Mouse (Mus musculus) thymus, adult 18-20 months (tissue): ENCODE data around the gene Sema4b.
A peak's percentile ranks its signal among the peaks of the same experiment; 100 is the strongest.

Experiments used
- DNase-seq, 2 experiments: peaks; one replicate each; pipeline ENCODE4 v3.0.0; 2022; ENCODE audit warnings: mixed read lengths in 2 of 2

Sema4b gene

DNA sequence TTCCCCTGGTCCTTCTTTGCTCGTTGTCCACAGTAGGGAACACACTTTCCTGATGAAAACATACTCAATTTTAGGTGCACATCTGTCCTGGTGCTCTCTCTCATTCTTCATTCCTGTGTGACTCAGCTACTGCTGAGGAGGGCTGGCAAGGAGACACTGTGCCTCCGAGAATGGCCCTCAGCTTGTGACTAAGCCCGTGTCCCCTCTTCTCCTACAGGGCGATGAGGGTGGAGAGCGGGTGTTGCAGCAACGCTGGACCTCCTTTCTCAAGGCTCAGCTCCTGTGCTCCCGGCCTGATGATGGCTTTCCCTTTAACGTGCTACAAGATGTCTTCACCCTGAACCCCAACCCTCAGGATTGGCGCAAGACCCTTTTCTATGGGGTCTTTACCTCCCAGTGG is 32.0 kb downstream of the Sema4b start:
- no peak for DNase-seq

DNA sequence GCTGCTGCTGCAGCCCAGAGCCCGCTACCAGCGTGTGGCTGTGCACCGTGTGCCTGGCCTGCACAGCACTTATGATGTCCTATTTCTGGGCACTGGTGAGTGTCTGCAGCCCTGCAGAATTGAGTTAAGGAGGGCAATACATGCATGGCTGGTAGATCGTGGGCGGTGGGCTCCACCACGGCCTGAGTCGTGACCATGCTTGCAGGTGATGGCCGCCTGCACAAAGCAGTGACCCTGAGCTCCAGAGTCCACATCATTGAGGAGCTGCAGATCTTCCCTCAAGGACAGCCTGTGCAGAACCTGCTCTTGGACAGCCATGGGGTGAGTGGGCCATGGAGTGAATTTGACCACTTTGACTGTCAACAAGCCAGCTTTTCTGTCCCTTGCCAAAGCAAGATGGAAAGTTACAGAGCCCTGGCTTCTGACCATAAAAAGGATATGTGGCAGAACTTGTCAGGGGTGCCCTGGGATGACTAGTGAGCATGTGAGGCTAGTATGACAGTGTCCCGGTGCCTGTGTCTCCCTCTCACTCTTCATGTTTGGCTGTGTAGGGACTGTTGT is 33.7 kb downstream of the Sema4b start:
- no peak for DNase-seq

DNA sequence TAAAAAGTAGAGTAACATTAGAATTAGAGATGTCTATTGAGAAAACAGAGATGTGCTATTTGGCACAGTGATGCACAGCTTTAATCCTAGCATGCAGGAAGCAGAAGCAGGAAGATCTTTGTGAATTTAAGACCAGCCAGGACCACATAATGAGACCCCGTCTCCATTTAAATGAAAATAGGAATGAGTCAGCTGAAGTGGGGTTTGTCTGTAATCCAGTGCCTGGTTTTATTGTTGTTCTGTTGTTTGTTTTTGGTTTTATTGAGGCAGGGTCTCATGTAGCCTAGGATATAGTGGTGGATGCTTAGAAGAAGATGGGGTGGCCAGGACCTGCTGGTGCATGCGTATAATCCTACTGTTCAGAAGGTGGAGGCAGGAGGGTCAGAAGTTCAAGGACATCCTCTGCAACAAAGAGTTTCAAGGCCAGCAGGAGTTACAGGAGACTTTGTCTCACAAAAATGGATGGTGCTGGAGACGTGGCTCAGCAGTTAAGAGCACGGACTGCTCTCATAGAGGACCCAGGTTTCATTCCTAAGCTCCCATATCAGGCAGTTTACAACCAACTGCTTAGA is 34.6 kb downstream of the Sema4b start:
- no peak for DNase-seq

DNA sequence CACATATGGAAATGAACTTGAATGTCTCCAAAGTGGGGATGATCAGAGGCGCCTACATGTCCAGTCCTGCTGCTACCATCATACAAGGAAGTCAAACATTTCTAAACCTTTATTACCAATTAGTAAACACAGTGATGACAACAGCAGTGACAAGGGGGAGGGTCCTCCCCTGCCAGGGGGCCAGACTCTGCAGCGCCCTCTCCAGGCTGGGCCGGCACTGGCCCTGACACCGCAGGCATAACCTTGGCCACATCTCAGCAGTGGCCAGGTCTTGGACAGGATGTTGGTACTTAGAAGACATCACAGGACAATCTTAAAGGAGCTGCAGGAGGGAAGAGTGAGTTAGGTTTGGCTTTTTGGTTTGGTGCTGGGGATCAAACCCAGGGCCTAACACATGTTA is 40.4 kb downstream of the Sema4b start:
- DNase-seq, result no peak

DNA sequence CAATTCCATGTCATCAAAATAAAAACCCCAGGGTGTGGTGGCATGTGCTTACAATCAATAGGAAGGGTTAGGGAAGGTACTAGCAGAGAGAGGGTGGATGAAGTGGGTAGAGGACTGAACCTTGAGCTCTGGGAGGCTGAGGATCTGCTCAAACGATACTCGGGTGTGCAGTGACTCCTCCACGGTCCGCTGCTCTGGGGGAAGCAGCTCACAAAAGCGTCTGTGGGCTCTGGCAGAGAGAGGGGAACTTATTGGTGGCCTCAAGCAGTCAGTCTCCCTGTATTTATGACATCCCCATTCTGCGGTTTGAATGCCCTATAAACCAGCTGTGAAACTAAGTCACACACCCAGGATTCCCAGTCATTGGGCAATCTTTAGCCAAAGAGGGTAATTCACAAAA is 43.6 kb downstream of the Sema4b start:
- DNase-seq, result no peak

DNA sequence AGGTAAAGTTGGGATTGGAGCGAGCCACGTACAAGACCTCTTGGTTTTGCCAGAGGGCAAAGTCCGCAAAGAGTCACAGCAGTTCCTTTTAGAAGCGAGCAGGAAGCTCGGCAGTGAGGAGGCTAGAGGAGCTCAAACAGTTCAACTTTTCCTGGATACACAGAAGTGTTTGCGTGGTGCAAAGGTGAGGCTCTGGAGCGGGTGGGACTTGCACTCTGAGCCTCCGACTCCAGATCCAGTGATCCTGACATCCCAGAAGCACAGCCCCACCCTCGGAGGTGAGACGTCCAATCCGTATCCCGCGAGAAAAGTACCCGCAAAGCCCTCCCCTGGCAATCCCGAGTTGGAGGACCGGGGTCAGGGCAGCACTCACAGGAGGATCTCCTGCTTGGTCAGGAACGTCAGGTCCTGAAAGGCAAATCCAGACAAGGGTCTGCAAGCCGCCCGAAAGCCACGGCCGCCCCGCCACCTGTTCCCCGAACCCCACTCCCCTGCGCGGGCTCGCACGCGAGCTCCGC is 45.4 kb downstream of the Sema4b start:
- DNase-seq, result no peak

DNA sequence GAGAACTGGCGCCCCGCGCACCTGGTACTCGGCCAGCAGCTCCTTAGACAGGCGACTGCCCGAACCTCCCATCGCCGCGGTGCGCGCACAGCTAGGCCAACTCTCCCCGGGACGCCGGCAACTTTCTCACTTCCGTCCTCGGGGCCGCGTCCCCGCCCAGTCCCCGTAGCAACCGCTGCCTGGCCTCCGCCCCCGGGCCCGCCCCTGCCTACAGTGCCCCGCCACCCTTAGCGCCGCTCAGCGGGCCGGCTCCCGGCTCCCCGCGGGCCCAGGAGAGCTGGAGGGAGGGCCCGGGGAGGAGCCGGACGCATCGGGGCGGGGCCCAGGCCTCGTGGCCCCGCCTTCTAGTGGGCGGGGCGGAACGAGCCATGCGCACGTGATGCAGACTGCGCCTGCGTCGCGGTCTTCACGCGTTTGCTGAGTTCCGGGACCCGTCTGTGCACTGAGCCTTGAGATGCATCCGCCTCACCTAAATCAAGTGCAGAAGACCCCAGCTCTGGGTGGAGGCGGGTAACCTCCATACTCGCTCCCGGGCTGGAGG is 45.9 kb downstream of the Sema4b start, which contains the start of the genes Cib1 and Gdpgp1:
Gene Cib1 (minus strand): TSS at position 325 of the 541 bp plus-strand sequence.
Gene Gdpgp1 (plus strand): TSS at position 377 of the 541 bp plus-strand sequence.
- DNase-seq, result peak; percentile 96 to 97

DNA sequence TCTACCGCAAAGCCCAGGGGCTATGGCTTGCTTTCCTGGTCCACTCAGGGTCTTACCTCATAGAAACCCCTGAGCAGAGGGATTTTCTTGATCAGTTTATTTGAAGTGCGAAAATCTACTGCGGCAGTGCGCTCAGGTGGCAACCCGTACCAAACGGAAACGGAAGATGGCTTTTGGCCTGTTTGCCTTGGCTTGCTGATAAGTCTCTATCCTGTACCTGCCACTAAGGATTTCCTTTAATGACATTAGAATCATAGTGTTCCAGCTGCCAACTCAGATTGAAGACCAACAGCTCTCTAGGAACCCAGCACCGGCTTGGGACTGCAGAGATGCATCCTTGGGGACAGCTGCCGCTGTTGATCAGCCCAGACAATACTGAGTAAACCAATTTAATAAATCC is 47.2 kb downstream of the Sema4b start:
- no peak for DNase-seq

DNA sequence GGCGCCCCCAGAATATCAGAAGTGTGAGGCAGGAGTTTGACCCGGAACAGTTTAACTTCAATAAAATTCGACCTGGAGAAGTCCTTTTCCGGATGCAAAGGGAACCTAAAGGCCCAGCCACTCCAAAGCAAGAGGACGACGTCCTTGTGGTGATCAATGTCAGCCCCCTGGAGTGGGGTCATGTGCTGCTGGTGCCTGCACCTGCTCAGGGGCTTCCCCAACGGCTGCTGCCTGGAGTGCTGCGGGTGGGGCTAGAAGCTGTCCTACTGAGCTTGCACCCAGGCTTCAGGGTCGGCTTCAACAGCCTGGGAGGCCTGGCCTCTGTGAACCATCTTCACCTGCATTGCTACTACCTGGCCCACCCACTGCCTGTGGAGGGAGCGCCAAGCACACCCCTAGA is 51.9 kb downstream of the Sema4b start:
- no peak for DNase-seq

DNA sequence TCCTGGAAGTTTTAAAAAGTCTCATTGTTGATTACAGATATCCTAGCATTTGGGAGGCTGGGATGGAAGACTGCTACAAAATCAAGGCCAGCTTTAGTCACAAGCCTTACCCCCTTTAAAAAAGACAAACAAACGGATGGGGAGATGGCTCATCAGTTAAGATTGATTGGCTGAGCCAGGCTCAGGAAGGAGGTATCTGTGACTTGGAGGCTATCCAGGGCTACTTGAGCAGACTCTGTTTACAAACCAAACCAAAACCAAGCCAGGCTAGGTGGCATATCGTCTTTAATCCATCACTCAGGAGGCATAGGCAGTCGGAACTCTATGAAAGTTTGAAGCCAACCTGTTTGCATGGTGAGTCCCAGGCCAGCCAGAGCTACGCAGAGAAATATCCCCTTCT is 55.0 kb downstream of the Sema4b start:
- no peak for DNase-seq

DNA sequence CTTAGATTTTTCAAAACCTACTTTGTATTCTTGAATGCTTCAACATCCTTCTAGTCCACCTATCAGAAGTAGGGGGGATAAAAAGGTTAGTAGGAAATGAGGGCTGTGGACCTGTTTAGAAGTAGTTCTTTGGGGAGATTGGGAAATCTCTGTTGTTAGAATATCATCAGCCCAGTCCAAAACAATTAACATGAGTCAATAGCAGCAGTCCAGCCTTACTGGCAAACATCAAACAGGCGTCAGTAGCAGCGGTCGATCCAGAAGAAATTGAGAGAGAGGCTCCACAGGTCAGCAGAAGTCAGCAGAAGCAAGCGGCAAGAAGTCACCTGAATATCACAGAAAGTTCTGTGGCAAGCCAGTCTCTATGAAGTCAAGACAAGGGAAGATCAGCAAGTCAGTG is 58.2 kb downstream of the Sema4b start:
- no peak for DNase-seq

DNA sequence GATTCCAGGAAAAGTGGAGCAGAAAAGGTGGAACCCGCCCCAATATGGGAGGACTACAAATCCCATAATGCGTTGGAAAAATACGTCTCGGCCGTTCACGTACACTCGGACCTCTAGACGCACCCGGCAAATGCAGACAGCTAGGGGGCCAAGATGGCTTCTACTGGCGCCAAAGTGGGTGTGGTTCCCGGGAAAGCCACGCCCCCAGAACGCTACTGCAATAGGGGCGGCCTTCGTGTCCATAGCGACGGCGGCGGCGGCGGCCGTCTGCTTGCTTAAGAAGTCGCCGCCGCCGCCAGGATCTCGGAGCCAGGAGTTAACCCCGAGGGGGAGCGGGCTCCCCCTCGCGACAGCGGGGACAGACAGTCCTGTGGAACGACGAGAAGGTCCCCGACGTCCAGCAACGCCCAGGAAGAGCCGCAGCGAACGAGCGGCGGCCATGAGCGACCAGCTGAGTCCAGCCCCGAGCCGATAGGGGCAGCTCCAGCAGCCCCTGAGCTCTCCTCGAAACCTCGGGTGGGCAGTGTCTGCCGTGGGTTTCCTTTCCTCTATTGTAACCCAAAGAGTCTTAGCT is 59.6 kb downstream of the Sema4b start, which contains the start of gene Ttll13:
Gene Ttll13 (plus strand): TSS at position 229 of the 574 bp plus-strand sequence.
- DNase-seq, result peak; percentile 94 to 95

DNA sequence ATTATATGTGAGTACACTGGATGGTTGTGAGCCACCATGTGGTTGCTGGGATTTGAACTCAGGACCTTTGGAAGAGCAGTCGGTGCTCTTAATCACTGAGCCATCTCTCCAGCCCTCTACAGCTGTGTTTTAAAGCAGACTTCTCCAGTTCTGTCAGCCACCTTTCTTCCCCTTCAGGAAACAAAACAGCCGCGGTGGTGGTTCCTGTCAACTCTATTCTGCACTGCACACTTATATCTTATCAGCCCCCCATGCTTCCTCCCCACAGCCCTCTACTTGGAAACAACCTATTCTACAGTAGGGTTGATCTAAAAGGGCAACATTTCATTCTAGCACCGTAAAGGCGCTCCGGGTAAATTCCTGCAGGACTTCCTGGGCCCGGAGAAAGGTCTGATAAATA is 60.2 kb downstream of the Sema4b start:
- no peak for DNase-seq

DNA sequence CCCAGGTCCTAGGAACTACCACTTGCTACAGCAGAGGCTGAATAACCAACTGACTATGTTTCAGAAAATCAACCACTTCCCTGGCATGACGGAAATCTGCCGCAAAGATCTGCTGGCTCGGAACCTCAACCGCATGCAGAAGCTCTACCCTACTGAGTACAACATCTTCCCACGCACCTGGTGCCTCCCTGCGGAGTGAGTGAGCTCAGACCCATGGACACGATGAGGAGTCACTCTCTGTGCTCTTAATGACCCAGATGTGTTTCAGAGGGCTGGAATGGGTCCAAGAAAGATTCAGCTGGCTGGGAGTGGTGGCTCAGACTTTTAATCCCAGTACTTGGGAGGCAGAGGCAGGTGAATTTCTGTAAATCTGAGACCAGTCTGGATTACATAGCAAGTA is 65.8 kb downstream of the Sema4b start:
- DNase-seq, result no peak

DNA sequence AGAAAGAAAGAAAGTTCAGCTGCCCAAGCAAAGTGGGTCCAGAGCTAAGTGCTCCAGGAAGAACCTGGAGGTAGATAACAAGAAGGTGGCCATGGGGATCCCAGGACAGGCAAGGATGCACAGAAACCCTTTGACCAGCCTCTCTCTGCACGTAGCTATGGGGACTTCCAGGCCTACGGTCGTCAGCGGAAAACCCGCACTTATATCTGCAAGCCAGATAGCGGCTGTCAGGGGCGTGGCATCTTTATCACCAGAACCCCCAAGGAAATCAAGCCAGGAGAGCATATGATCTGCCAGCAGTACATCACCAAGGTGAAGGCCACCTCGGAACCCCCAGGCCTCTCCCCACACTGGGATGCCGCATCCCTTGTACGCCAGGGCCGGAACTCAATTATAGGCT is 66.2 kb downstream of the Sema4b start:
- DNase-seq, result no peak

DNA sequence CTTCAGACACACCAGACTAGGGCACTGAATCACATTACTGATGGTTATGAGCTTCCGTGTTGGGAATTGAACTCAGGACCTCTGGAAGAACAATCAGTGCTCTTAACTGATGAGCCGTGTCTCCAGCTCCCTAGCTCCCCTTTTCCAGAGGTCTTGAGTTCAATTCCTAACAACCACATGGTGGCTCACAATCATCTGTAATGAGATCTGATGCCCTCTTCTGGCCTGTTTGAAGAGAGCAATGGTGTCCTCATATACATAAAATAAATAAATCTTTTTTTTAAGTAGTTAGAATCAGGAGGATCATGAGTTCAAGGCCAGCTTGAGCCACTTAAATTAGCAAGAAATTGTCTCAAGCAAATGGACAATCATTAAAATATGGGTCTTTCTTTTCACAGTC is 69.3 kb downstream of the Sema4b start:
- no peak for DNase-seq

DNA sequence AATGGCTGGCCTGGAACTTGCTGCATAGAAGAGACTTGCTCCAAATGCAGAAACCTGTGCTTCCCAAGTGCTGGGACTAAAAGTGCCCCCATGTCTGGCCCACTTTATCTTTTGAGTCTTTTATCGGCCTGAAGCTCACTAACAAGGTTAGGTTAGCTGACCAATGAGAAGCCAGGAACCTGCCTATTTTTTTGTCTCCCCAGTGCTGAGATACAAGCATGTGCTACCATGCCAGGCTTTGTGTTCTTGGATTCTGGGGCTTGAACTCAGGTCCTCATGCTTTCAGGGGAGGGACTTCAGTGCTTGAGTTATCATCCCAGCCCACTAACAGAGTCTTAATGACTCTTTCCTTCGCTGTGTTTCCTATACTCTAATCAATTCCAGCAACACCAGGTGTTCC is 71.1 kb downstream of the Sema4b start:
- no peak for DNase-seq

DNA sequence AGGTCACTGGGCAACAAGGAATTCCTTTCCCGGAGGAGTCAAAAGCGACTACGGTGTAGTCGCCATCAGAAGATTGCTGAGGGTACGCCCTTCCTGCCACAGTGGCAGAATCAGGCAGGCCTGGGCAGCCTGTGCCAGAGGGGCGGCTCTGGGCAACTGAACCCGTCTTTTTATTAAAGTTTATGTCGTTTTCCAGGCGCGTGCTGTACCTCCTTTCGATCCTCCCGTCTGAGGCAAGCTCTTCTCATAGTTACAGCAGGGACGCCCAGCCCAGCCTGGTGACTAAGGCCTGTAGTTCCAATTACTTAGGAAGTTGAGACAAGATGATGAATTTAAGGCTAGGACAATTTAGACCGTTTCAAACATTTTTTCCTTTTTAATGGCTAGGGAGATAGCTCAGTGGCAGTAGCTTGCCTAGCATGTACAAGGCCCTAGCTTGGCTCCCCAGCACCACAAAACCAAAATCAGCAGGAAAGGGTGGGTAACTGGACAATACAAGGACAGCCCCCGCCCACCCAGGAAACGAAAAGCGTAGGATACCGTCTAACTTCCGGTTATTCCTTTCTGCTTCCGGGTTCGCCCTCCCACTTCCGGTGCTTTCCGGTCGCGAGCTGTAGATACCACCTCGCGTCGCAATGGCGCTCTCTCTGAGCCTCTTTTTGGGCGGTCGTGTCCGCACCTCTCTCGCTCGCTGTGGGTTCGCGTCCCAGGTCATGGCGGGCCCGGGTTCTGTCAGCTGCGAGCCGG is 74.2 kb downstream of the Sema4b start, which contains the start of gene Ngrn:
Gene Ngrn (plus strand): TSS at position 591 of the 747 bp plus-strand sequence.
- DNase-seq, result peak; percentile 59 to 78

DNA sequence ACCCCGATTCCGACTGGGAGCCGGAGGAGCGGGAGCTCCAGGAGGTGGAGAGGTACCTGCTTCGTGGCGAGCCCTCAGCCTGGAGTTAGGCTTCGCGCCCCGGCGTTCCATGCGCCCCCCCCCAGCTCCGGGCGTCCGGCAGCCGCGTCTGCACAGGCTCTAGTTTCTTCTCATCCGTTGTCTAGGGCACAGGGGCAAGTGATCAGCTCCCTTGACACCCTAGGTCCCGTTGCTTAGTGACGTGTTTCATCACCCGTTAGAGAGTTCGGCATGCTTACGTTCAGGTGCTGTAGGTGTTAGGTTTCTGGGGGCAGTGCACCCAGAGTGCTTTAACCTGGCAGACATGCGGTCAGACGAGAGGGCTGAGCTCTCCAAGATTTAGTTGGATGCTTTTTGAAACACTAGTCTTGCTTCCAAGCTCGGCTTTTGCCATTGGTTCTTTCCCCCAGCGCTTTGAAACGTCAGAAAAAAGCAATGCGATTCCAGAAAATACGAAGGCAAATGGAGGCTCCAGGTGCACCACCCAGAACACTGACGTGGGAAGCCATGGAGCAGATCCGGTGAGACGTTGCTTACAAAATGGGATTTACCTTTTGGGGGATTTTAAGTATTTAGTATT is 74.8 kb downstream of the Sema4b start:
- DNase-seq, result no peak

DNA sequence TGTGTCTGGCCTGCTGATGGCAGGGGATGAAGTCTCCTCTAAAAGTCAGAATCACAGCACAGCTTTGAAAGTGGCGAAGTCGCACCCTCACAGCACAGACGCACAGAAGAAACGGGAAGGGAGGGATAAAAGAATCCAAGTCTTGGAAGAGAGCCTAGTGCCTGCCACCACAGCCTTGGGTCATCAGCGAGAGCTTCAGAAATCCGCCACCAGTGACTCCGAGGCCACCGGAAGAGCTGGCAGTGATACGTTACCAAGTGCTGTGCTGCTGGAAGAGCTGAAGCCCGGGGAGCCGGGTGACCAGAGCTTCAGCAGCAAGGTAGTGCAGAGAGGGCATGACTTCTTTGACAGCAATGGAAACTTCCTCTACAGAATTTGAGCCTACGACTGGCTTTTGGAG is 78.0 kb downstream of the Sema4b start:
- DNase-seq, result no peak

DNA sequence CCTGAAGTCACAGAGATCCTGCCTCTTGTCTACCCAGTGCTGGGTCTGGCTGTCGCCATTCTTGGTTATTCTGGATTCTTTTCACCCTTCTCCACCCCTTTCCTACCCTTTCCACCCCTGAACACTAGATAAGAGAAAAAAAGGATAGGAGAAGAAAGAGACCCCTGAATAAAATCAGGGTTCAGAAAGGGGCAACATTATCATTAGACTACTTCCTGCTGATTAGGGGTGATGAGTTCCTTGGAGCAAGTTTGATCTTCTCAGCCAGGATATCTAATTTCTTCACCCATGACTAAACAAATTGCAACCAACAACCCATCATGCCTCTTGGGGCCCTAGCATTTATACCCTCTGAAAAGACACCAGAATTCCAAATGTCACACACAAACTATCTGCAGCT is 81.1 kb downstream of the Sema4b start:
- DNase-seq, result no peak

DNA sequence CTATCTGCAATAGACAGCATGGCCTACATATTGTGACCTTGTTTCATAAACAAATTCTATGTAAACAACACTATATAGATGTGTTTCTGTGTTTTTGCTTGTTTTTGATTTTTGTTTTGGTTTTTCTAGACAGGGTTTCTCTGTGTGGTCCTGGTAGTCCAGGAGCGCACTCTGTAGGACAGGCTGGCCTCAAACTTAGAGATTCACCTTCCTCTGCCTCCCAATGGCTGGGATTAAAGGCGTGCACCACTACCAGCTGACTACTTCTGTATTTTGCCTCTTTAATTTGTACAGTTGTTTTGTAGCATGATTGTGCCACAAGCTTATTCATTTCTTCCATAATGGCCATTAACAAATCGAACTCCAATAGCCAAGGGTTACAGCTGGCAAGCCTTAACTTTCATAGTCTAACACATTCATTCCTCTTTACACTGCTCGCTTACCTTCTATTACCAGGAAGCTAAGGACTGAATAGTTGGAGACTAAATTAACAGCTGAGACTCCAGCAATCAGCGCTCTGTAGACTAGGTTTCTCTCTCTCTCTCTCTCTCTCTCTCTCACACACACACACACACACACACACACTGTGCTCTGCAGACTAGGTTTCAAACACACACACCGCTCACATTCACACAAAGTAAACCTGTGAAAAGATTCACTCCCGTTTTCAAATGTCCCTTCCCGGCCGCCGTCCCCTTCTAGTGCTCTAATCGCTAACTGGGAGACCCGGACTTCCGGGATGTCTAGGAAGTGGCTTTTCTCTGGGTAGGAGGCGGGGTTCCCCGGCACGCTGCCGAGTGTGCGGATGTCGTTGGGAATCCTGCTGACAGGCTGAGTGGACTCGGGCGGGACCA is 82.5 kb downstream of the Sema4b start, which contains the start of gene Vps33b:
Gene Vps33b (plus strand): TSS at position 753 of the 854 bp plus-strand sequence.
- peak; percentile 88 to 95 for DNase-seq
